ENCODE assay signal across 24 mouse cellular contexts in the genomic region with DNA sequence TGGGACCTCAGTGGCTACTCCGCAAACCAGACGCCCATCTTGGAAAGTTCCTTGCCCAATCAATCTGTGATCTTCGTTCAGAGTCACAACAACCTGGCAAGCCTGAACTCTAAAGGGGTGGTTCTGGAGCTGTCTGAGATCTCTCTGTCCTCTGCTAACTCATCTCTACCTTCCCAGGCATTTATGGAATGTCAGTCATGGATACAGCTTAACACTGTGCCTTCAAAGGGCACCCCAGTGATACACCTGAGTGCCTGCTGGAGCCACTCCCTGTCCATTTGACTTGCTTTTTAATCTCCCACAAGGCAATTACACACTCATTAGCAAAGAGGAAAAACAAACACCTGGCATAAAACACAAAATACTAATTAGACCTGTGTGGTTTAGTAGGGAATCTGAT.
"Had no signal": no experiment of that assay in that cellular context is flagged by ENCODE, and none has a peak within 500 bp of the region (broad histone marks: within the 10 kb centered on the region; RNA-seq: fewer than 3 reads in every experiment).

No protein-coding gene starts in this region.

- H3K27ac ChIP-seq: limb, embryonic 10.5 days; limb, embryonic 13.5 days; liver, embryonic 12.5 days; liver, embryonic 15.5 days; lung, embryonic 15.5 days; midbrain, embryonic 10.5 days; midbrain, embryonic 13.5 days; neural tube, embryonic 13.5 days had no signal

- H3K4me1 ChIP-seq: liver, embryonic 12.5 days; liver, embryonic 15.5 days; megakaryocyte, embryonic 14.5 days; midbrain, embryonic 10.5 days; midbrain, embryonic 13.5 days had no signal

- ATAC-seq: liver, embryonic 12.5 days; midbrain, embryonic 13.5 days; midbrain, embryonic 16.5 days had no signal

- H3K27me3 ChIP-seq: limb, embryonic 13.5 days; liver, embryonic 12.5 days; liver, embryonic 15.5 days; lung, embryonic 15.5 days; midbrain, embryonic 13.5 days; neural tube, embryonic 13.5 days had no signal

- H3K4me2 ChIP-seq: limb, embryonic 13.5 days; liver, embryonic 12.5 days; liver, embryonic 15.5 days; lung, embryonic 15.5 days; midbrain, embryonic 13.5 days; neural tube, embryonic 13.5 days had no signal

- H3K36me3 ChIP-seq: liver, embryonic 15.5 days; midbrain, embryonic 13.5 days; neural tube, embryonic 13.5 days had no signal

- H3K9me3 ChIP-seq: limb, embryonic 10.5 days; limb, embryonic 13.5 days; liver, embryonic 12.5 days; liver, embryonic 15.5 days; lung, embryonic 15.5 days; megakaryocyte, embryonic 14.5 days; midbrain, embryonic 10.5 days; midbrain, embryonic 13.5 days; neural tube, embryonic 13.5 days had no signal

- H3K4me3 ChIP-seq: limb, embryonic 10.5 days; limb, embryonic 13.5 days; liver, embryonic 12.5 days; liver, embryonic 15.5 days; lung, embryonic 15.5 days; megakaryocyte, embryonic 14.5 days; midbrain, embryonic 10.5 days; midbrain, embryonic 13.5 days; myocyte; neural tube, embryonic 13.5 days had no signal

- DNase-seq: kidney, adult 18-20 months; kidney, adult 9 months; kidney, postnatal 25 days; layer of hippocampus, adult 9-11 months; liver; lung, adult 18-20 months; lung, postnatal 10 days; lung, postnatal 36 days; right cerebral cortex, adult 18-20 months; right cerebral cortex, postnatal 14 days; right cerebral cortex, postnatal 4 days; spleen, adult 18-20 months; thymus, postnatal 36 days had no signal

- H3K9ac ChIP-seq: limb, embryonic 13.5 days; liver, embryonic 12.5 days; liver, embryonic 15.5 days; lung, embryonic 15.5 days; midbrain, embryonic 13.5 days; neural tube, embryonic 13.5 days had no signal
